Mouse (Mus musculus): Measurements from ENCODE around the gene Aoc2.

DNA sequence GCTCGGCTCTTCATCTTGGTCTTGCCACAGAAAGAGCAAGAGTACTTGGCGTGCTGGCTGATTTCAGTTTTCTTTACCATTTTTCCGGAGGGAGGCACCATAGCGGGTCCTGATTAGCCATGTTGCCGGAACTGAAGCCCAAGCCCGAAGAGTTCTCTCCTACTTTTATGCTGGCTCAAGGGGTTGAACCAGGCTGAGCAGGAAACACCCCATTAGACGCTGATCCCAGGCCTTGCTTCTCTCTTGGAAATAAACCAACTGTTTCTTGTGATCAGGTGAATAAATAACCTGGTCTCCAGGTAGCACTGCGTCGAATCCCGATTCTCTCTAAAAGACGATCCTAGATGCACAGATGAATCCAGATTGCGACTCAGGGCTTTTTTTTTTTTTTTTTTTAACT is 28.6 kb downstream of the Aoc2 start:
- TF ChIP-seq GATA1 (IDR thresholded peaks at IDR 0.05; ENCODE audit: low read length), result no peak
- no peak for TF ChIP-seq TAL1 (IDR thresholded peaks at IDR 0.05; ENCODE audit: low read length)
